Mouse (Mus musculus) layer of hippocampus, adult 11-12 months (tissue): ENCODE measurements around the gene Dnajc17.

Source experiments
- DNase-seq: peaks from one replicate; pipeline ENCODE4 v3.0.0; 2022; ENCODE audit warnings: low spot score

The Dnajc17 gene

GRCm38 (mm10) chr2:119208344-119209175, at the start of gene Dnajc17, which contains the start of gene Zfyve19:
Gene Dnajc17, minus strand, starts transcription at chr2:119208795.
Gene Zfyve19, plus strand, starts transcription at chr2:119208617.
- peak; percentile 97 for DNase-seq

- no peak for DNase-seq
Observed at GRCm38 (mm10) chr2:119254976-119255375, 46.4 kb upstream of the Dnajc17 start.

GRCm38 (mm10) chr2:119250826-119251478, 42.4 kb upstream of the Dnajc17 start:
- peak; percentile 81 for DNase-seq

- DNase-seq = no peak
Observed at GRCm38 (mm10) chr2:119250377-119250776, 41.8 kb upstream of the Dnajc17 start.

- DNase-seq = no peak
Observed at GRCm38 (mm10) chr2:119249592-119250061, 41.0 kb upstream of the Dnajc17 start.

- no peak for DNase-seq
Observed at GRCm38 (mm10) chr2:119247904-119248303, 39.3 kb upstream of the Dnajc17 start.

- DNase-seq = no peak
Observed at GRCm38 (mm10) chr2:119245246-119245645, 36.7 kb upstream of the Dnajc17 start.

GRCm38 (mm10) chr2:119242548-119242947, 34.0 kb upstream of the Dnajc17 start:
- DNase-seq = no peak

GRCm38 (mm10) chr2:119240819-119241186, 32.2 kb upstream of the Dnajc17 start:
- no peak for DNase-seq

GRCm38 (mm10) chr2:119240075-119240818, 31.7 kb upstream of the Dnajc17 start:
- no peak for DNase-seq

- DNase-seq = no peak
Observed at GRCm38 (mm10) chr2:119238671-119239070, 30.1 kb upstream of the Dnajc17 start.

- DNase-seq = no peak
Observed at GRCm38 (mm10) chr2:119237871-119238220, 29.3 kb upstream of the Dnajc17 start.

- DNase-seq = no peak
Observed at GRCm38 (mm10) chr2:119237210-119237870, 28.7 kb upstream of the Dnajc17 start, which contains the start of gene Spint1. Gene Spint1, plus strand, starts transcription at chr2:119237362.

GRCm38 (mm10) chr2:119236682-119237209, 28.2 kb upstream of the Dnajc17 start:
- DNase-seq = no peak

GRCm38 (mm10) chr2:119229775-119230704, 21.4 kb upstream of the Dnajc17 start, which contains the start of gene Ppp1r14d:
Gene Ppp1r14d, minus strand, starts transcription at chr2:119229906.
- no peak for DNase-seq

- DNase-seq = no peak
Observed at GRCm38 (mm10) chr2:119209176-119209507, 547 bp upstream of the Dnajc17 start.

GRCm38 (mm10) chr2:119207961-119208343, 643 bp downstream of the Dnajc17 start:
- no peak for DNase-seq

- no peak for DNase-seq
Observed at GRCm38 (mm10) chr2:119203871-119204460, 4.6 kb downstream of the Dnajc17 start.

GRCm38 (mm10) chr2:119202914-119203453, 5.6 kb downstream of the Dnajc17 start:
- no peak for DNase-seq

GRCm38 (mm10) chr2:119198934-119199333, 9.7 kb downstream of the Dnajc17 start:
- no peak for DNase-seq
